Mouse (Mus musculus) kidney, postnatal 0 days (tissue): ENCODE results near the gene Phykpl. TPM values are rescaled to one million over a fixed set of nuclear protein-coding genes. Genes with fewer than 3 reads are reported as not detected.

Source experiments
- ATAC-seq: fragments of 200-750 bp; cut with Nextera tagmentation; replicated peaks from 2 replicates; pipeline ENCODE4 v1.8.0; 2017; ENCODE audit warnings: low read depth, moderate number of reproducible peaks, moderate TSS enrichment, moderate library complexity; ENCODE audit not compliant: low FRiP score
- DNase-seq: peaks from one replicate; pipeline ENCODE4 v3.0.0-alpha.2; 2016; ENCODE audit warnings: low spot score
- H3K27ac ChIP-seq: fragments of 300-500 bp; sonication (generic); 2 replicates; pipeline ENCODE4 v1.5.1; 2014; ENCODE audit warnings: mild to moderate bottlenecking
- H3K27me3 ChIP-seq: fragments of 300-500 bp; sonication (generic); 2 replicates; pipeline ENCODE4 v1.6.1; 2014; ENCODE audit warnings: low read length, mixed read lengths; ENCODE audit not compliant: insufficient read depth
- H3K36me3 ChIP-seq: fragments of 300-500 bp; sonication (generic); 2 replicates; pipeline ENCODE4 v1.6.1; 2014; ENCODE audit warnings: low read length, mixed read lengths; ENCODE audit not compliant: insufficient read depth
- H3K4me1 ChIP-seq: fragments of 300-500 bp; sonication (generic); replicated peaks from 2 replicates; pipeline ENCODE4 v1.6.1; 2014; ENCODE audit warnings: antibody characterized with exemption, low read length, mixed read lengths; ENCODE audit not compliant: insufficient read depth
- H3K4me2 ChIP-seq: fragments of 300-500 bp; sonication (generic); 2 replicates; pipeline ENCODE4 v1.6.1; 2014; ENCODE audit warnings: mild to moderate bottlenecking, low read length, moderate library complexity, mixed read lengths
- H3K4me3 ChIP-seq: fragments of 300-500 bp; sonication (generic); replicated peaks from 2 replicates; pipeline ENCODE4 v1.5.1; 2014; ENCODE audit warnings: low read depth, low read length
- H3K9ac ChIP-seq: fragments of 300-500 bp; sonication (generic); 2 replicates; pipeline ENCODE4 v1.6.1; 2014; ENCODE audit warnings: low read depth, low read length
- H3K9me3 ChIP-seq: fragments of 300-500 bp; sonication (generic); replicated peaks from 2 replicates; pipeline ENCODE4 v1.6.1; 2016; ENCODE audit warnings: low read length, inconsistent platforms, mixed read lengths
- CTCF ChIP-seq: IDR thresholded peaks from 2 replicates; pipeline ENCODE4 v1.5.1; 2016; ENCODE audit warnings: antibody characterized with exemption, low read depth, mild to moderate bottlenecking, moderate library complexity
- WGBS: fragments of 180-500 bp; shearing (Covaris S2); extraction: QIAGEN DNeasy Blood & Tissue Kit; methylation state at CpG from one replicate; pipeline ENCODE4 v1.1.7; 2014; 5-methylcytosine and 5-hydroxymethylcytosine counted together
- polyA plus RNA-seq: library from polyadenylated mRNA; unstranded; fragments of >200 nt; fragmentation: Nextera tagmentation; extraction: Ambion mirVana; gene quantifications from 2 replicates; pipeline ENCODE4 v1.2.1, GENCODE M21; 2015

Gene Phykpl
- polyA plus RNA-seq, 1 experiment from 2014 or later = 24.6 TPM

DNA sequence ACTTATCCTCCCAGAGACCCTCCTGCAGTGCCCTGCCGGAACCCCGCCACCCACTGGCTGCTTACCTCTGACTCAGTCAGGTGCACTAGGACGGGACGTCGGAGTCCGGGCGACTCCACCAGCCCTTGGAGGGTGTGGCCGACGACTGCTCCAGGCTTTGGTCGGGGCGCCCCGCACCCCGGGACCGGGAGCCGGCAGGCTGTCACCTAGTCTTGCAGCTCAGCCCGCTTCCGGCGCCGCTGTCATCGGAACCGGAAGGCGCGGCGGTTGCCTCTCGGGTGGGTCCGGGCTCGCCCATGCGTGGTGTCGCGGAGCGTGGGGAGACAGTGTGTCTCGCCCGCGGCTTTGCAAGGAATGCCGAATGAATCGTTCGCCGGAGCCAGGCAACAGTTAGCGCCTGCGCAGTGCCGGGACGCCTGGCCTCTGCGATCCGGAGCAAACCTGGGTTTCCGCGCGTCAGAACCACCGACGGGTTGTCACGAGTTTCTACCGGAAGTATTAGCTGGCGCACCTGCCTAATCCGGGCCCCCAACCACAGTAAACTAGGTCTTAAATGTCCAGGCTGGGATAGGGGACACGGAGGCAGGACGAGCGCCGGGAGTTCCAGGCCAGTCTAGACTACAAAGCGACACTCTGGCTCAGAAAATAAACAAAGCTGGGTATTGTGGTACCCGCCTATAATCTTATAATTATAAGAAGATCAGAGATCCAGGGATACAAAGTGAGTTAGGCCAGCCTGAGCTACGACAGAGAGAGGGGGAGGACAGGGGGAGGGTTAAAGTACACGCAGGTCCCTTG is 51.2 kb downstream of the Phykpl start, which contains the start of gene Rmnd5b:
Gene Rmnd5b, minus strand, starts transcription at position 372 of the 798 bp plus-strand sequence.
- Histone ChIP-seq H3K4me2 (peak within 1 kb of the TSS; percentile 85), H3K9me3 (no peaks in the 10 kb centered on the region), H3K27ac (peak within 1 kb of the TSS; percentile 88), H3K4me3 (peak within 1 kb of the TSS; percentile 84), H3K27me3 (no peaks in the 10 kb centered on the region), H3K4me1 (peaks cover 14% of the 10 kb centered on the region; the same call in 1 of the 2 replicates), H3K36me3 (no peaks in the 10 kb centered on the region), H3K9ac (peak within 1 kb of the TSS; percentile 84)
- under 1% methylated on average over 61 of the region's 61 CpGs for WGBS
- TF ChIP-seq CTCF = no peak; the same call in 1 of the 2 replicates
- DNase-seq (peak; percentile 91), ATAC-seq (peak; percentile 86)

DNA sequence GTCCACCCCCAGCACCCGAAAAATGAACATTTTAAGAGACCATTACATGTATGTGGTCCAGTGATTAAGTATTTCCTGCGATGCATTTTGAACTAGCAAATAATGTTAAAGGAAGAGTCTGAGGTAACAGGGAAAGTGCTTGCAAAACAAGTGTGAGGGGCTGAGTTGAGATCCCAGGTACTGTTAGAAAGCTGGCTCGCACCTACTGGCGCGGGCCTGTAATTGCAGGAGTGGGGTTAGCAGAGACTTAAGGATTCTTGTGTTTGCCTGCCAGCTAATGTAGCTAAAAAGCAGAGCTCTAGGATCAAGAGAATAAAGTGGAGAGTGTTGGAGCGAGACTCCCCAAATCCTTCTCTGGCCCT is 51.7 kb downstream of the Phykpl start:
- H3K9ac ChIP-seq = peak overlapping the region; percentile 84
- H3K36me3 ChIP-seq = no peaks in the 10 kb centered on the region
- WGBS = 5% methylated on average over 6 of the region's 6 CpGs
- H3K4me3 ChIP-seq = peak overlapping the region; percentile 84
- DNase-seq = peak; percentile 91
- peak; percentile 73 for TF ChIP-seq CTCF
- H3K4me1 ChIP-seq = peaks cover 14% of the 10 kb centered on the region; the same call in 1 of the 2 replicates
- no peaks in the 10 kb centered on the region for H3K27me3 ChIP-seq
- H3K9me3 ChIP-seq = no peaks in the 10 kb centered on the region
- H3K27ac ChIP-seq = peak overlapping the region; percentile 88
- H3K4me2 ChIP-seq = peak overlapping the region; percentile 85
- no peak for ATAC-seq

DNA sequence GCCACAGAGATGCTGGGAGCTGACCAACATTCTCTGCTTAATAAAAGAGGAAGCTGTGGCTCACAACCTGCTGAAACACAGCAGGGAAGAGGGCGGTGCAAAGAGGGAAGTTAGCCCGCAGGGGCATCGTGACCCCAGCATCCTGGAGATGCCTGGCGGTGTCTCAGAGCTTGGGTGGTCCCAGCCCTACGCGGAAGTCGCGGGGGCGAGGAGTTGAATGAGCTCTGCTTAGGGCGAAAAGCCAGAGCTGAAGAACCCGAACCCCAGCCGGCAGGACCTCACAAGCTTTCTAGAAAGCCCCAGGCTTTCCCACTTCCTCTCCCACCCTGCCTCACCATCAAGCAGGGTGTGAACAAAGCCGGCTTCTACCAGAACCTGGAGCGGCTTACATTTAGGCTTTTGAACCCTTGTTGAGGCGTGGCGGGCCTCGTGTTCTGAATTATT is 53.4 kb downstream of the Phykpl start:
- Histone ChIP-seq H3K4me3 (peak overlapping the region; percentile 14; the same call in 1 of the 2 replicates), H3K27ac (peak overlapping the region; percentile 77), H3K4me2 (peak overlapping the region; percentile 50), H3K27me3 (no peaks in the 10 kb centered on the region), H3K36me3 (no peaks in the 10 kb centered on the region), H3K9me3 (no peaks in the 10 kb centered on the region), H3K9ac (peak overlapping the region; percentile 46), H3K4me1 (peaks cover 8% of the 10 kb centered on the region; the same call in 1 of the 2 replicates)
- DNase-seq = peak; percentile 68
- ATAC-seq = no peak
- no peak for TF ChIP-seq CTCF
- 5% methylated on average over 17 of the region's 17 CpGs for WGBS

DNA sequence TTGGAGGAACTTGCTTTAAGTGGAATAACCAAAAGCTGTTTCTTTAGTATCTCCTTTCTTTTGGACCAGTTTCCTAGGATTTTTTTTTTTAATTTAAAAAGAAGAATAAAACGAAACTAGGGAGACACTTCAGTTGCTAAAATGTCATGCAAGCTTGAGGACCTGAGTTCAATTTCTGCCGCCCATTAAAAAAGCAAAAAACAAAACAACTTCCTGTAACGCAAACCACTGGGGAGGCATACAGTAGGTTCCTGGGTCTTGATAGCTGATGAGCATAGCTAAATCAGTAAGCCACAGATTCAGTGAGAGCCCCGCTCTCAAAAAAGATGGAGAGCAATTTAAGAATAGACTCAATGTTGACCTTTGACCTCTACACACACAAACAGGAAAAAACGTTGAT is 53.9 kb downstream of the Phykpl start:
- TF ChIP-seq CTCF = no peak
- peaks cover 4% of the 10 kb centered on the region; the same call in 1 of the 2 replicates for H3K36me3 ChIP-seq
- WGBS = 67% methylated on average over 5 of the region's 5 CpGs
- no peaks in the 10 kb centered on the region for H3K9me3 ChIP-seq
- H3K9ac ChIP-seq = no peak overlapping the region
- peak overlapping the region; percentile 50; the same call in 1 of the 2 replicates for H3K4me2 ChIP-seq
- ATAC-seq (no peak), DNase-seq (no peak)
- peaks cover 8% of the 10 kb centered on the region; the same call in 1 of the 2 replicates for H3K4me1 ChIP-seq
- no peak overlapping the region for H3K4me3 ChIP-seq
- H3K27me3 ChIP-seq = no peaks in the 10 kb centered on the region
- H3K27ac ChIP-seq = peak overlapping the region; percentile 77; the same call in 1 of the 2 replicates

DNA sequence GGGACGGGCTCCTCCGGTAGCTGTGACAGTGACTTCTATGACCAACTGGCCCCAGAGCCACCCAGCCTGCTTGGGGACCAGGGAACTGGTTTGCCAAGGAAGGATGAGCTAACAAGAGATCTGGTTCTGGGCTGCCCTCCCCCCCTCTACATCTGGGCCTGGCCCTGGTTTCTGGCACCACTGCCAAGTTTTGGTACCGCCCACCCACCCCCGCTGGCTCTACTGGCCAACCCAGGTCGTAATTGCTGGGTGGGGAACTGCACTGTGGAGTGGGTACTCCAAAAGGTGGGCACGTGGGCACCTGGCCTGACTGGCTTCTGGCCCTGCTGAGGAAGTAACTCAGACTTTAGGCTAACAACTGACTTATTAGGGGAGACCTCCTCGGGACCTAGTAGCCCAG is 56.2 kb downstream of the Phykpl start:
- no peaks in the 10 kb centered on the region for H3K27me3 ChIP-seq
- 79% methylated on average over 7 of the region's 7 CpGs for WGBS
- TF ChIP-seq CTCF = no peak
- H3K9ac ChIP-seq = no peak overlapping the region
- no peaks in the 10 kb centered on the region for H3K9me3 ChIP-seq
- no peak for ATAC-seq
- no peak overlapping the region for H3K4me3 ChIP-seq
- no peak overlapping the region for H3K27ac ChIP-seq
- no peak for DNase-seq
- H3K36me3 ChIP-seq = peaks cover 13% of the 10 kb centered on the region; the same call in 1 of the 2 replicates
- peaks cover 8% of the 10 kb centered on the region; the same call in 1 of the 2 replicates for H3K4me1 ChIP-seq
- H3K4me2 ChIP-seq = no peak overlapping the region

DNA sequence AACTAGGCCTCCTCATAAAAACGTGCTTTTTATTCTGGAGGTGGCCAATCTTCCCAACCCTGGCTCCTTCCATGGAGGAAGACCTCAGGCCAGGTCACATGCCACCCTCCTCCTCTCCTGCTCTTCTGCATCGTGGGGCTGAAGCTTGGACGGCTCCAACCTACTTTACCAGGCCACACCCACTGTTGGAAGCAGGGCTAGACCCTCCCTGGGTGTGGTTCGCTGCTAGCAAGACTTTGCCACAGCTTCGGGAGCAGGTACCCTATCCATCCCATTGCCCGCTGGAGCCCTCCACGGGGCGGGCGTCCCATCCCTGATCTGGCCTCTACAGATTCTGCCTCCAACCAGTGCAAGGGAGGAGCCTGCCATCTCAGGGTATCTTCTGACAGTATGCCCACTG is 58.6 kb downstream of the Phykpl start:
- no peak overlapping the region for H3K9ac ChIP-seq
- H3K27me3 ChIP-seq = no peaks in the 10 kb centered on the region
- H3K4me3 ChIP-seq = no peak overlapping the region
- no peak for DNase-seq
- H3K4me2 ChIP-seq = no peak overlapping the region
- WGBS = 78% methylated on average over 9 of the region's 9 CpGs
- no peaks in the 10 kb centered on the region for H3K9me3 ChIP-seq
- H3K4me1 ChIP-seq = peaks cover 5% of the 10 kb centered on the region; the same call in 1 of the 2 replicates
- TF ChIP-seq CTCF = no peak
- ATAC-seq = no peak
- H3K36me3 ChIP-seq = peaks cover 13% of the 10 kb centered on the region; the same call in 1 of the 2 replicates
- H3K27ac ChIP-seq = no peak overlapping the region
